15 mouse cellular contexts compared by ENCODE assay signal in genomic region chr5:106162981-106163653, GRCm38 (mm10).
DNase-seq lines count a peak whose midpoint lies in the region; ATAC-seq and TF ChIP-seq lines count a peak whose summit lies in the region.
"Had no signal": no experiment of that assay in that cellular context is flagged by ENCODE, and none has a peak within 500 bp of the region (broad histone marks: within the 10 kb centered on the region; RNA-seq: fewer than 3 reads in every experiment).

No protein-coding gene starts in this region.

- no peak for DNase-seq in kidney, adult 2 months
- DNase-seq in Muller cell, postnatal 12 days (ENCODE audit: inconsistent ontology term), result peak; percentile 58
- DNase-seq in forebrain, embryonic 14.5 days (ENCODE audit: low spot score), result peak; percentile 87
- DNase-seq in adrenal gland, adult 2 months, result no peak
- DNase-seq: cerebellum, postnatal 36 days; kidney, adult 18-20 months; layer of hippocampus, postnatal 36 days; liver; right cerebral cortex, postnatal 4 days; thymus, postnatal 14 days had no signal

- WGBS in kidney, embryonic 14.5 days, result 28% methylated on average over 12 of the region's 12 CpGs
- 25% methylated on average over 12 of the region's 12 CpGs for WGBS in kidney, adult 2 months
- 31% methylated on average over 12 of the region's 12 CpGs for WGBS in forebrain, embryonic 14.5 days
- WGBS in midbrain, embryonic 15.5 days, result 25% methylated on average over 12 of the region's 12 CpGs

- H3K9ac ChIP-seq in kidney, embryonic 14.5 days (ENCODE audit: low read depth, low read length), result no peak overlapping the region
- H3K9ac ChIP-seq in forebrain, embryonic 14.5 days (ENCODE audit: low read length), result no peak overlapping the region
- peak overlapping the region; percentile 25; the same call in 1 of the 2 replicates for H3K9ac ChIP-seq in midbrain, embryonic 15.5 days
- H3K9ac ChIP-seq: lung, embryonic 15.5 days had no signal

- no peak overlapping the region for H3K27ac ChIP-seq in kidney, embryonic 14.5 days (ENCODE audit: low read depth, low read length)
- H3K27ac ChIP-seq in kidney, adult 2 months (ENCODE audit: insufficient read depth, low read depth, low read length), result no peak overlapping the region
- H3K27ac ChIP-seq in forebrain, embryonic 14.5 days (ENCODE audit: low read depth, low read length), result peak overlapping the region; percentile 15; the same call in 1 of the 2 replicates
- H3K27ac ChIP-seq in midbrain, embryonic 15.5 days, result peak overlapping the region; percentile 70
- H3K27ac ChIP-seq: lung, embryonic 15.5 days had no signal

- TF ChIP-seq POLR2A in kidney, adult 2 months (IDR thresholded peaks at IDR 0.05; ENCODE audit: low read depth, low read length), result no peak

- no peaks in the 10 kb centered on the region for H3K9me3 ChIP-seq in kidney, embryonic 14.5 days (ENCODE audit: control insufficient read depth, low read length)
- H3K9me3 ChIP-seq in forebrain, embryonic 14.5 days (replicated peaks; ENCODE audit: control insufficient read depth, low read length), result no peaks in the 10 kb centered on the region
- H3K9me3 ChIP-seq in midbrain, embryonic 15.5 days, result no peaks in the 10 kb centered on the region
- H3K9me3 ChIP-seq: lung, embryonic 15.5 days had no signal

- no peak overlapping the region for H3K4me3 ChIP-seq in kidney, embryonic 14.5 days (ENCODE audit: low read length)
- H3K4me3 ChIP-seq in kidney, adult 2 months (ENCODE audit: insufficient read depth, low read depth, low read length), result no peak overlapping the region
- H3K4me3 ChIP-seq in forebrain, embryonic 14.5 days (ENCODE audit: low read depth, low read length), result no peak overlapping the region
- H3K4me3 ChIP-seq in midbrain, embryonic 15.5 days, result no peak overlapping the region
- H3K4me3 ChIP-seq: lung, embryonic 15.5 days had no signal

- no peaks in the 10 kb centered on the region for H3K4me1 ChIP-seq in kidney, embryonic 14.5 days (ENCODE audit: control insufficient read depth, insufficient read depth, low read length)
- no peaks in the 10 kb centered on the region for H3K4me1 ChIP-seq in kidney, adult 2 months (ENCODE audit: control insufficient read depth, insufficient read depth, low read length)
- H3K4me1 ChIP-seq in forebrain, embryonic 14.5 days (ENCODE audit: control insufficient read depth, insufficient read depth, low read length), result no peaks in the 10 kb centered on the region; the same call in 1 of the 2 replicates
- peaks cover 20% of the 10 kb centered on the region for H3K4me1 ChIP-seq in midbrain, embryonic 15.5 days
- H3K4me1 ChIP-seq: lung, embryonic 15.5 days had no signal

- peak; percentile 39; the same call in 1 of the 2 replicates for ATAC-seq in kidney, embryonic 14.5 days (ENCODE audit: low FRiP score, low TSS enrichment)
- peak; percentile 80 for ATAC-seq in forebrain, embryonic 14.5 days
- peak; percentile 60 for ATAC-seq in midbrain, embryonic 15.5 days (replicated peaks)
- no peak for ATAC-seq in megakaryocyte, adult 5-6 weeks (ENCODE audit: poor library complexity, severe bottlenecking)
- ATAC-seq: CD4-positive, CD25-positive, alpha-beta regulatory T cell, adult 4 months had no signal

- TF ChIP-seq CTCF in kidney, adult 2 months (conservative IDR thresholded peaks at IDR 0.05; ENCODE audit: insufficient read depth, insufficient read length, low read depth, low read length), result no peak

- H3K36me3 ChIP-seq in kidney, embryonic 14.5 days (ENCODE audit: control insufficient read depth, insufficient read depth, low read length), result no peaks in the 10 kb centered on the region
- H3K36me3 ChIP-seq in kidney, adult 2 months (ENCODE audit: control insufficient read depth, insufficient read depth, low read length), result no peaks in the 10 kb centered on the region
- H3K36me3 ChIP-seq in forebrain, embryonic 14.5 days (ENCODE audit: control insufficient read depth, insufficient read depth, low read length), result no peaks in the 10 kb centered on the region
- H3K36me3 ChIP-seq in midbrain, embryonic 15.5 days (replicated peaks), result no peaks in the 10 kb centered on the region
- H3K36me3 ChIP-seq: lung, embryonic 15.5 days had no signal

- H3K4me2 ChIP-seq in kidney, embryonic 14.5 days (replicated peaks; ENCODE audit: low read depth, low read length), result no peak overlapping the region
- H3K4me2 ChIP-seq in forebrain, embryonic 14.5 days (ENCODE audit: low read length), result peak overlapping the region; percentile 5; the same call in 1 of the 2 replicates
- no peak overlapping the region for H3K4me2 ChIP-seq in midbrain, embryonic 15.5 days
- H3K4me2 ChIP-seq: lung, embryonic 15.5 days had no signal

- H3K27me3 ChIP-seq in kidney, embryonic 14.5 days (ENCODE audit: control insufficient read depth, insufficient read depth, low read length), result no peaks in the 10 kb centered on the region
- no peaks in the 10 kb centered on the region for H3K27me3 ChIP-seq in kidney, adult 2 months (replicated peaks; ENCODE audit: control insufficient read depth, insufficient read depth, low read length)
- peaks cover 3% of the 10 kb centered on the region; the same call in 1 of the 2 replicates for H3K27me3 ChIP-seq in forebrain, embryonic 14.5 days (replicated peaks; ENCODE audit: control insufficient read depth, insufficient read depth, low read length)
- H3K27me3 ChIP-seq in midbrain, embryonic 15.5 days (replicated peaks), result no peaks in the 10 kb centered on the region
- H3K27me3 ChIP-seq: lung, embryonic 15.5 days had no signal

Comparison
In these comparisons a context has a peak if more than half of its experiments do, and no peak if none do; other contexts are left out.
1. H3K27ac ChIP-seq: peak in forebrain, embryonic 14.5 days (single experiment) and midbrain, embryonic 15.5 days (single experiment); none in kidney, embryonic 14.5 days (single experiment) and kidney, adult 2 months (single experiment).
2. DNase-seq: peak in Muller cell, postnatal 12 days (single experiment) and forebrain, embryonic 14.5 days (single experiment); none in kidney, adult 2 months (single experiment) and adrenal gland, adult 2 months (single experiment).